Mouse (Mus musculus) intestine, embryonic 15.5 days (tissue): Measurements from ENCODE around the gene Slc31a2. TPM values are rescaled to one million over a fixed set of nuclear protein-coding genes. Genes with fewer than 3 reads are reported as not detected.
"Not testable (repeated sequence)": the region's sequence is repeated elsewhere in the genome, so short reads cannot be mapped to it uniquely, and the experiment has no call there.

Experiments used
- ATAC-seq: fragments of 200-750 bp; cut with Nextera tagmentation; 2 replicates; pipeline ENCODE4 v1.8.0; 2017; ENCODE audit warnings: moderate TSS enrichment, moderate library complexity
- H3K27ac ChIP-seq: fragments of 300-500 bp; sonication (generic); 2 replicates; pipeline ENCODE4 v1.5.1; 2015; ENCODE audit warnings: mild to moderate bottlenecking, inconsistent platforms
- H3K27me3 ChIP-seq: fragments of 300-500 bp; sonication (generic); replicated peaks from 2 replicates; pipeline ENCODE4 v1.6.1; 2015; ENCODE audit warnings: inconsistent platforms
- H3K36me3 ChIP-seq: fragments of 300-500 bp; sonication (generic); 2 replicates; pipeline ENCODE4 v1.6.1; 2015; ENCODE audit warnings: inconsistent platforms
- H3K4me1 ChIP-seq: fragments of 300-500 bp; sonication (generic); replicated peaks from 2 replicates; pipeline ENCODE4 v1.6.1; 2015; ENCODE audit warnings: inconsistent platforms
- H3K4me2 ChIP-seq: fragments of 300-500 bp; sonication (generic); replicated peaks from 2 replicates; pipeline ENCODE4 v1.6.1; 2015; ENCODE audit warnings: mild to moderate bottlenecking, inconsistent platforms
- H3K4me3 ChIP-seq: fragments of 300-500 bp; sonication (generic); replicated peaks from 2 replicates; pipeline ENCODE4 v1.5.1; 2015; ENCODE audit warnings: inconsistent platforms
- H3K9ac ChIP-seq: fragments of 300-500 bp; sonication (generic); 2 replicates; pipeline ENCODE4 v1.6.1; 2015; ENCODE audit warnings: inconsistent platforms
- H3K9me3 ChIP-seq: fragments of 300-500 bp; sonication (generic); 2 replicates; pipeline ENCODE4 v1.6.1; 2016; ENCODE audit warnings: inconsistent platforms
- WGBS: fragments of 180-500 bp; shearing (Covaris S2); methylation state at CpG from one replicate; pipeline ENCODE4 v1.1.7; 2015; 5-methylcytosine and 5-hydroxymethylcytosine counted together
- polyA plus RNA-seq: library from polyadenylated mRNA; unstranded; fragments of >200 nt; fragmentation: Nextera tagmentation; extraction: Ambion mirVana; gene quantifications from 2 replicates; pipeline ENCODE4 v1.2.1, GENCODE M21; 2015

The Slc31a2 gene
- polyA plus RNA-seq, 1 experiment from 2014 or later, result 17.0 TPM

DNA sequence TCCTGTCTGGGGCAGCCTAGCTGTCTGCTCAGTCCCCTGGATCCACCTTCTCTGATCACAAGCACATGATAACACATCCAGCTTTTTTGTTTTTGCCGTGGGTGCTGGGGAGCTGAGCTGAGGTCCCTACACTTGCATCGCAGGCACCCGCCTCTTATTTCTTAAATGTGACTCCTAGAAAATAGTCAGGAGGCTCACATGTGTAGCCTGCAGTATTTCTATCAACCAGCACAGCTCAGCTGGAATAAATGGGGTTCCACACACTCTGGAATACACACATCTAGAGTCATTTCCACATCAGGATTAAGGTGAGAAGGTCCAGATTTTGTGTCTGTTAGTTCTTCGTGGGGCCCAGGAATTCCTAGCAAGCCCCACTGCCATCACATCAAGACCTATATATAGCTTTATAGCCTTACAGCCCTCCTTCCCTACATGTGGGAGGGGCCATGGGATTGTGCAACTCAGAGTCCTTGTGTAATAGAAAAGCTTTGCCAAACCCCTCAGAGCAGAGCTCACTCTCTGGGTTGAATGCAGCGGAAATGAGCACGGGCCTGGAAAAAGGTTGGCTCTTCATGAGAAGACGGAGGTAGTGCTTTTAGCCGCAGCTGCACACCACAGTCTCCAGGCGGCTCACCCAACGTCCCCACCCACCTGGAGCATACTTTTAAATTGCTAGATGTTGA is 2.9 kb downstream of the Slc31a2 start:
- Histone ChIP-seq H3K36me3 (no peaks in the 10 kb centered on the region), H3K4me2 (no peak overlapping the region), H3K4me1 (no peaks in the 10 kb centered on the region), H3K9me3 (no peaks in the 10 kb centered on the region), H3K27ac (no peak overlapping the region), H3K27me3 (no peaks in the 10 kb centered on the region), H3K4me3 (no peak overlapping the region), H3K9ac (no peak overlapping the region)
- ATAC-seq, result peak; percentile 99
- WGBS, result 59% methylated on average over 10 of the region's 10 CpGs

GRCm38 (mm10) chr4:62266016-62266415 is 3.7 kb downstream of the Slc31a2 start:
- H3K4me3 ChIP-seq, H3K4me2 ChIP-seq, H3K27ac ChIP-seq, H3K36me3 ChIP-seq, ATAC-seq, H3K9me3 ChIP-seq, H3K4me1 ChIP-seq, H3K27me3 ChIP-seq, H3K9ac ChIP-seq: not testable (repeated sequence)
- 72% methylated on average over 7 of the region's 7 CpGs for WGBS

- no peaks in the 10 kb centered on the region for H3K27me3 ChIP-seq
- no peak for ATAC-seq
- no peaks in the 10 kb centered on the region for H3K9me3 ChIP-seq
- H3K9ac ChIP-seq, result no peak overlapping the region
- H3K4me3 ChIP-seq, result no peak overlapping the region
- H3K36me3 ChIP-seq, result no peaks in the 10 kb centered on the region
- no peaks in the 10 kb centered on the region for H3K4me1 ChIP-seq
- no peak overlapping the region for H3K4me2 ChIP-seq
- no peak overlapping the region for H3K27ac ChIP-seq
- 74% methylated on average over 10 of the region's 10 CpGs for WGBS
Observed at GRCm38 (mm10) chr4:62267101-62267500, 4.7 kb downstream of the Slc31a2 start.

DNA sequence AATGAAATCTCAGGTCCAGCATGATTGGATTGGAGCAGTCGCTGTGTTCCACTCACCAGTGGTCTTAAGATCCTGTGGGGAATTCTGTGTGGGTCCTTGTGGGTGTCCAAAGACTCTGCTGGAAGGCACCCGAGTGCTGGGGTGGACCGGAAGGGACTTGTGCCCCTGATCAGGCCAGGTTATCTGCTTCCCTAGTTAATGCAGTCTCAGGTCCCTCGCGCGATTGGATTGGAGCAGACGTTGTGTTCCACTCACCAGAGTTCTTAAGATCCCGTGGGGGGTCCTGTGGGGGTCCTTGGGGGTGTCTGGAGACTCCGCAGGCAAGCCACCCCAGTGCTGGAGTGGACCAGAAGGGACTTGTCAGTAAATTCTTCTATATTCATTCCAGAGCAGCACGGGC is 10.3 kb downstream of the Slc31a2 start:
- no peak overlapping the region for H3K27ac ChIP-seq
- WGBS, result 89% methylated on average over 10 of the region's 10 CpGs
- no peak overlapping the region for H3K9ac ChIP-seq
- H3K27me3 ChIP-seq, result no peaks in the 10 kb centered on the region
- no peak overlapping the region for H3K4me3 ChIP-seq
- no peaks in the 10 kb centered on the region for H3K9me3 ChIP-seq
- H3K36me3 ChIP-seq, result no peaks in the 10 kb centered on the region
- no peaks in the 10 kb centered on the region for H3K4me1 ChIP-seq
- no peak for ATAC-seq
- H3K4me2 ChIP-seq, result no peak overlapping the region

DNA sequence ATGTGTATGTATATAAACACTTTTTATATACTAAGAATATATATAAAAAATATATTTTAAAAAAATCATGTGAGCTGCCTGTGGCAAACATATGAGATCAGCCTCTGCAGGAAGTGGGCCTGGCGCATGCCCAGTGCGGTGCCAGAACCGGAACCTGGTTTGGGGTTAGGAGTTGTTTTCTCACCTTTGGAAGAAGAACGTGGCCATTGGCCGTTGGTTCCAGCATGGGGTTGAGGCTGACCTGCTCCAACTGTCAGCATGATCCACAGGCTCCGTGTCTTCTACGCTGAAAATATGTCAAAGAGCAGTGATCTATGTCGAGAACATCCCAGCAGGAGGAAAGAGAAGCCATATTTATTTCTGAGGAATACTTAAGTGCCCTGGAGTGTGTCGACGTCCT is 11.6 kb downstream of the Slc31a2 start:
- H3K4me2 ChIP-seq, result no peak overlapping the region
- H3K9me3 ChIP-seq, result no peaks in the 10 kb centered on the region
- no peaks in the 10 kb centered on the region for H3K27me3 ChIP-seq
- ATAC-seq, result no peak
- H3K4me3 ChIP-seq, result no peak overlapping the region
- no peak overlapping the region for H3K9ac ChIP-seq
- WGBS, result 84% methylated on average over 10 of the region's 10 CpGs
- no peaks in the 10 kb centered on the region for H3K36me3 ChIP-seq
- H3K4me1 ChIP-seq, result no peaks in the 10 kb centered on the region
- no peak overlapping the region for H3K27ac ChIP-seq

- Histone ChIP-seq H3K9me3 (no peaks in the 10 kb centered on the region), H3K9ac (no peak overlapping the region), H3K27me3 (no peaks in the 10 kb centered on the region), H3K4me3 (no peak overlapping the region), H3K4me2 (no peak overlapping the region), H3K36me3 (no peaks in the 10 kb centered on the region), H3K4me1 (no peaks in the 10 kb centered on the region), H3K27ac (no peak overlapping the region)
- WGBS, result 49% methylated on average over 12 of the region's 12 CpGs
- peak; percentile 28 for ATAC-seq
Observed at GRCm38 (mm10) chr4:62274841-62275536, 12.6 kb downstream of the Slc31a2 start.

- ATAC-seq, result no peak
- WGBS, result 83% methylated on average over 10 of the region's 10 CpGs
- no peak overlapping the region for H3K4me3 ChIP-seq
- H3K4me1 ChIP-seq, result no peaks in the 10 kb centered on the region
- H3K9ac ChIP-seq, result no peak overlapping the region
- no peaks in the 10 kb centered on the region for H3K36me3 ChIP-seq
- H3K9me3 ChIP-seq, result no peaks in the 10 kb centered on the region
- no peaks in the 10 kb centered on the region for H3K27me3 ChIP-seq
- H3K4me2 ChIP-seq, result no peak overlapping the region
- no peak overlapping the region for H3K27ac ChIP-seq
Observed at GRCm38 (mm10) chr4:62276642-62277041, 14.3 kb downstream of the Slc31a2 start.

GRCm38 (mm10) chr4:62277222-62277621 is 14.9 kb downstream of the Slc31a2 start:
- 67% methylated on average over 3 of the region's 3 CpGs for WGBS
- H3K9me3 ChIP-seq, result no peaks in the 10 kb centered on the region
- H3K9ac ChIP-seq, result no peak overlapping the region
- ATAC-seq, result no peak
- no peak overlapping the region for H3K4me3 ChIP-seq
- H3K27ac ChIP-seq, result no peak overlapping the region
- no peaks in the 10 kb centered on the region for H3K4me1 ChIP-seq
- no peaks in the 10 kb centered on the region for H3K27me3 ChIP-seq
- no peak overlapping the region for H3K4me2 ChIP-seq
- H3K36me3 ChIP-seq, result no peaks in the 10 kb centered on the region

- peak; percentile 70 for ATAC-seq
- WGBS, result 55% methylated on average over 4 of the region's 4 CpGs
- no peaks in the 10 kb centered on the region for H3K36me3 ChIP-seq
Observed at GRCm38 (mm10) chr4:62278081-62278480, 15.7 kb downstream of the Slc31a2 start.

GRCm38 (mm10) chr4:62281319-62281718 is 19.0 kb downstream of the Slc31a2 start:
- H3K36me3 ChIP-seq, result no peaks in the 10 kb centered on the region
- WGBS, result 57% methylated on average over 5 of the region's 5 CpGs
- H3K27ac ChIP-seq, result no peak overlapping the region
- H3K4me3 ChIP-seq, result no peak overlapping the region
- no peak for ATAC-seq
- no peaks in the 10 kb centered on the region for H3K9me3 ChIP-seq
- H3K9ac ChIP-seq, result no peak overlapping the region
- H3K4me1 ChIP-seq, result no peaks in the 10 kb centered on the region
- H3K27me3 ChIP-seq, result no peaks in the 10 kb centered on the region
- H3K4me2 ChIP-seq, result no peak overlapping the region

More at GRCm38 (mm10) chr4:62278081-62278480, 15.7 kb downstream of the Slc31a2 start:
- Histone ChIP-seq H3K27ac (no peak overlapping the region), H3K9ac (no peak overlapping the region), H3K9me3 (no peaks in the 10 kb centered on the region), H3K27me3 (no peaks in the 10 kb centered on the region), H3K4me3 (no peak overlapping the region), H3K4me2 (no peak overlapping the region), H3K4me1 (no peaks in the 10 kb centered on the region)

- Histone ChIP-seq H3K27me3 (no peaks in the 10 kb centered on the region), H3K4me1 (peaks cover 5% of the 10 kb centered on the region), H3K4me2 (no peak overlapping the region), H3K36me3 (no peaks in the 10 kb centered on the region), H3K9me3 (no peaks in the 10 kb centered on the region), H3K4me3 (no peak overlapping the region), H3K9ac (no peak overlapping the region), H3K27ac (no peak overlapping the region)
- WGBS, result 89% methylated on average over 7 of the region's 7 CpGs
- no peak for ATAC-seq
Observed at GRCm38 (mm10) chr4:62282969-62283368, 20.6 kb downstream of the Slc31a2 start.

DNA sequence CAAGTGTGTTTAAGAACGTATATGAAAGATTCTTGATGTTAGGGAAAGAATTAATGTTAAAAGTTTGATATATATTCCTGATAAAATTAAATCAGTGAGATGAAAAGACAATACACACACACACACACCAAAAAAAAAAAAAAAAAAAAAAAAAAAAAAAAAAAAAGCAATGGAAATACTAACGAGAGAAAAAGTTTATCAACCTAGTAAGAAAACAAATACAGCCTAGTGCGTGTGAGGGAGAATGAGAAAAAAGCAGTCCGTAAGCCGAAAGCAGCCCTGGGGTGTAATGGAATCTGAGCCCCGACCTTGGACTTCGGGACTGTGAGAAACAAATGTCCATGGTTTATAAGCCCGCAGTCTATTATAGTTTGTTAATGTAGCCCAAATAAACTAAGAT is 23.2 kb downstream of the Slc31a2 start:
- WGBS, result 71% methylated on average over 8 of the region's 8 CpGs
- Histone ChIP-seq H3K27ac (no peak overlapping the region), H3K4me1 (peaks cover 7% of the 10 kb centered on the region), H3K27me3 (no peaks in the 10 kb centered on the region), H3K4me3 (no peak overlapping the region), H3K9me3 (no peaks in the 10 kb centered on the region), H3K4me2 (peak overlapping the region; percentile 83), H3K9ac (no peak overlapping the region), H3K36me3 (no peaks in the 10 kb centered on the region)
- no peak for ATAC-seq
